Mouse (Mus musculus): ENCODE measurements around the gene Fbxw9.
"Not testable (repeated sequence)": the region's sequence is repeated elsewhere in the genome, so short reads cannot be mapped to it uniquely, and the experiment has no call there.

Fbxw9 gene

GRCm38 (mm10) chr8:85037366-85037680 is 22.5 kb upstream of the Fbxw9 start:
- DNase-seq: no peak

GRCm38 (mm10) chr8:85037681-85038531 is 21.9 kb upstream of the Fbxw9 start:
- DNase-seq: peak; percentile 58

DNA sequence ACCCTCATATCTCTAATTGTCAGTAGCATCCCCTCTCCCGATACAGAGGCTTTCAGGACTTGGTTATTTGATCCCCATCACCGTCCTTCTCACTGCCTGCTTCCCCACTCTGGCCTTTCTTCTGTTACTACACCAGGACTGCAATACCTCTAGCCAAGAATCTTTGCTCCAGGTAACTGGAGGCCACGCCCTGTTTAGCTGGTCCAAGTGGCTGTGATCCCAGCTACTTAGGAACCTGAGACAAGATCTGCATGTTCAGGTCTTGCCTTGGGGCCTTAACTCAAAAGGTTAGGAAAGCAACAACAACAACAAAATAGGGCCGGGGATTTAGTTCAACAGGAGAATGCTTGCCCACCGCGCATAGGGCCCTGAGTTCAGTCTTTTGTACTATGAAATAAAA is 16.2 kb upstream of the Fbxw9 start:
- no peak for DNase-seq

- DNase-seq: no peak
Observed at GRCm38 (mm10) chr8:85057367-85057766, 2.5 kb upstream of the Fbxw9 start.

- DNase-seq: no peak
Observed at GRCm38 (mm10) chr8:85062603-85063002, 2.7 kb downstream of the Fbxw9 start.

- DNase-seq: no peak
Observed at GRCm38 (mm10) chr8:85065213-85065612, 5.4 kb downstream of the Fbxw9 start.

GRCm38 (mm10) chr8:85067155-85067554 is 7.3 kb downstream of the Fbxw9 start:
- DNase-seq: no peak

DNA sequence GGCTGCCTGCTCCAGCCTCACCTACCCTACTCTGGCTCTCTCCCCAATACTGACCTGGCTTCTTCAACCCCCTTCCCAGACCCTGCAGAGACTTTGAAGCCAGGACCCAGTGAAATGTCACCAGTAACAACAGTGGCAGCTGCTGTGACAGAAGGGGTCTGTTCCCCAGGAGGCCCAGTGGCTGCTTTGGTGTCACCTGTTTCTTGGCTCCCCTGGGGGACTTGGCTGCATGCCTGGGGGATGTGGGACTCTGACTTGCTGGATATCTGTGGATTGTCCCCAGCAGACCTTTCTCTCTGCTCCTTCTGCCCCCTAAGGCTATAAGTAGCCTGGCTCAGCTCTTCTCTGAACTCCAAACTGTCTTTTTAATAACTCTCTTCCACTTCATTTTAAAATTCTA is 8.1 kb downstream of the Fbxw9 start, which contains the start of gene Gm5741:
Gm5741 (minus strand) TSS at position 1 of the 400 bp plus-strand sequence.
- no peak for DNase-seq

DNA sequence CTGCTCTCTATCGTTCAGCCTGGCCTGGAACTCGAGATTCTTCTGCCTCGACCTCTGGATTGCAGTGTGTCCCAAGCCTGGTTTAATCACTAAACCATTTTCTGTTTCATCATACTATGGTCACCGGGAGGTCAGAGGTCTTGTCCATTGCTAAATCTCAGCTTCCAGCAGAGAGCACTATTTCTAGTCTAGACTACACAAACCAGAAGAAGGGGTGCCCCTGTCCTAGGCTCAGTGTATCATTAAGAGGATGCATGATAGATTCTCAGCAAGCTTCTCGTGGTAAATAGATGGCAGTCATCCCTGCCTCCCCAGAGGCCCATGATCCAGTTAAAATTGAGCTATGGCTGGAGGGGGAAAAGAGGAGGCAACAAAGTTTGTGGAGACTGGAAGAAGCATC is 11.2 kb downstream of the Fbxw9 start:
- no peak for DNase-seq

DNA sequence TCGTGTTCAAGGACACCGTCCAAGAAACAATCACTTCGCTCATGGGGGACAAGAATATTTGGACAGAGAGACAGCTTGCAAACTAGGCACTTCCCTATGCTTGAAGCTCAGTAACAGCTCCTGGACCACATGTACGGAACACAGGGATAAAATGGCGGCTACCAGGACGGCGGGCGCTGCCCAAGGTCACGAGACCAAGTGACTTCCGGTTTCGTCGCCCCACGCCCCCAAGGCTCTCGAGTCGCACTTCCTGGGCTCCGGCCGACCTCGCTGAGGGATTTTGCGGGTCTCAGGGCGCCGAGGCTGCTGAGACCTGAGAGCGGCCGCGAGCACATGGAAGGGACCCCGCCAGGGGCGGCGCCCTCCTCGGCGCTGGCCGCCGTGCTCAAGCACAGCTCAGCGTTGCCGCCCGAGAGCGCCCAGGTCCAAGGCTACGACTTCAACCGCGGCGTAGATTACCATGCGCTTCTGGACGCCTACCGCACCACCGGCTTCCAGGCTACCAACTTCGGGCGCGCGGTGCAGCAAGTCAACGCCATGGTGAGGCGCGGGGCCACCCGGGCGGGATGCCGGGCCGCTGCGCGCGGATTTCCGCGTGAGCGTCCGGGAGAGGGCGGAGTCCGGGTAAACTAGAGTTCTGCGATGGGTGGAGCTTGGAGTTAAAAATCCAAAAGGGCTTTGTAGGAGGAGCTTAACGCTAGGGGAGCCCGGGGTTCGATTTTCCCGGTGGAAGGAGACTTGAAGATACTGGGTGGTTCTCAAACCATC is 11.8 kb downstream of the Fbxw9 start, which contains the start of gene Dhps:
Dhps (plus strand) TSS at position 244 of the 768 bp plus-strand sequence.
- DNase-seq: peak; percentile 92

DNA sequence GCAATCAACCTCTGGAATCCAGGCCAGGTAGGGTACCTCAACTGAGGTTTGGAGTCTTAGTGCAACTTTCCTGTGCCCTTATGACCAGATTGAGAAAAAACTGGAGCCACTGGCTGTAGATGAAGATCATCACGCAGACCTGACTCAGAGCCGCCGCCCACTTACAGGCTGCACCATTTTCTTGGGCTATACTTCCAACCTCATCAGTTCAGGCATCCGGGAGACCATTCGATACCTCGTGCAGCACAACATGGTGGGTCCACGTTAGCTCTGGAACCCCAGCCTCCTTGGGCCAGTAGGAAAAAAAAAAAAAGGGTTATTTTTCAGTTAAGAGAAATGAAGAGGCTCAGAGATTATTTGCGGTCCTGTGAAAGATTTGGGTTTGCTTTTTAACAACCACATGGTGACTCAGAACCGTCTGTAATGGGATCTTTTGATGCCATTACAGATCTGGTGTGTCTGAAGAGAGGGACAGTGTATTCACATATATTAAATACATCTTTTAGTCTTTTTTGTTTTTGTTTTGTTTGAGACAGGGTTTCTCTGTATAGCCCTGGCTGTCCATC is 12.6 kb downstream of the Fbxw9 start:
- DNase-seq: no peak

- no peak for DNase-seq
Observed at GRCm38 (mm10) chr8:85073041-85073612, 13.3 kb downstream of the Fbxw9 start.

GRCm38 (mm10) chr8:85074167-85074566 is 14.3 kb downstream of the Fbxw9 start:
- no peak for DNase-seq

DNA sequence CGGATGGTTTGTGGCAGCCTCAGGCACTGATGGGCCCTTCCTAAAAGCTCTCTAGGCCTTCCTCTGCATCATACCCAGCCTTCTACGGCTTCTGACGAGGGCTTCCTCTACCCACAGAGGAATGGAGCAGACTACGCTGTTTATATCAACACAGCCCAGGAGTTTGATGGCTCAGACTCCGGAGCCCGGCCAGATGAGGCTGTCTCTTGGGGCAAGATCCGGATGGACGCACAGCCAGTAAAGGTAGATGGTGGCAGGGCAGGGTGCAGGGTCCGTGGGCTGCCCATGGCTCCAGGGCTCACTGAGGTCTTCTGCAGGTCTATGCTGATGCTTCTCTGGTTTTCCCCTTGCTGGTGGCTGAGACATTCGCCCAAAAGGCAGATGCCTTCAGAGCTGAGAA is 14.8 kb downstream of the Fbxw9 start:
- no peak for DNase-seq

- DNase-seq: peak; percentile 66
Observed at GRCm38 (mm10) chr8:85076001-85076400, 16.1 kb downstream of the Fbxw9 start.

DNA sequence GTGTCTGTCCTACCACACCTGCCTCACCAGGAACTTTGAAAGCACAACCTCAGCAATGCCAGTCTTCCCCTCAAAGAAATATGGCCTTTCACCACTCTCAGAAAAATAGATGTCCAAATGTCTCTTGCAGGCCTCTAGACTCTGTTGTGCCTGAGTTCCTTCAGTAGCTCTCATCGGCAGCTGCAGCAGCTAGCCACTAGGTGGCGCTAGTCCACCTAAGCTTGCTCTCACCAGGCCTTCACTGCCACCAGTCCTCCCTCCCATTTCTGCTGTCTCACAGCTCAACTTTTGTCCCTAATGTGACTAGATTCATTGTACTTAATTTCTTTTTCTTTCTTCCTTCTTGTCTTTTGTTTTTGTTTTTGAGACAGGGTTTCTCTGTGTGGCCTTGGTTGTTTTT is 17.1 kb downstream of the Fbxw9 start:
- peak; percentile 84 for DNase-seq

GRCm38 (mm10) chr8:85080214-85080531 is 20.3 kb downstream of the Fbxw9 start:
- DNase-seq: no peak

- peak; percentile 61 for DNase-seq
Observed at GRCm38 (mm10) chr8:85080532-85081215, 20.8 kb downstream of the Fbxw9 start, which contains the start of gene Wdr83os. Gene Wdr83os, plus strand, starts transcription at chr8:85080740.

DNA sequence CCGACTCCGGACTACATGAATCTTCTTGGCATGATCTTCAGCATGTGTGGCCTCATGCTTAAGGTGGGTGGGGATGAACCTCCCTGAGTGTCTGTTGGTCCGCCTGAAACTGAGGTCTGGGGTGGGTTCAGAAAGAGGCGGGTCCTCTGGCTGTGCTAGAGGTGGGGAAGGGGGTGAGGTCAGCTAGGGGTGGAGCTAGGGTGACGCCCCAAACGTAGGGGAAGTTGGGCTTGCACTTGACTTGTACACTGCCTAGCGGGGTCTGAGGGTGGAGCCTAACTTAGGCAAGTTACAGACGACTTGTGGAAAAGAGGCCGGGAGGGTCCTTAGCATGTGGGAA is 21.3 kb downstream of the Fbxw9 start, which contains the start of gene Wdr83:
Wdr83 (minus strand) TSS at position 91 of the 340 bp plus-strand sequence.
- peak; percentile 44 for DNase-seq

DNA sequence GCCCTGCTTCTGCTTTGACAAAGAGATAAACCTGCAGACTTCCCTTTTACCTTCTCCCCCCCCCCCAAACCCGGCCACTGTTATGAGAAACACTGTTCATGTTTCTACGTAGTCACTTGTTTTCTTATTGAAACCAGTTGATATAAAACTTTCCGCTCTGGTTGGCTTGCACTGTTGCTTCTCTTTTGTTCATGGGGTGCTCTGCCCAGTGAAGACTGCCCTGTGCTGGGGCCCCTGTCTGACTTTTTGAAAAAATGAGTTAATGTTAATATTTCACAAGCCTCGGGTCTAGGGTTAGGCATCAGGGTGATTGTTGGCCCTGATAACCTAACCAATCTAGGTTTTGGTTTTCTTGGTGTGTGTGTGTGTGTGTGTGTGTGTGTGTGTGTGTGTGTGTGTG is 22.3 kb downstream of the Fbxw9 start:
- DNase-seq: not testable (repeated sequence)

DNA sequence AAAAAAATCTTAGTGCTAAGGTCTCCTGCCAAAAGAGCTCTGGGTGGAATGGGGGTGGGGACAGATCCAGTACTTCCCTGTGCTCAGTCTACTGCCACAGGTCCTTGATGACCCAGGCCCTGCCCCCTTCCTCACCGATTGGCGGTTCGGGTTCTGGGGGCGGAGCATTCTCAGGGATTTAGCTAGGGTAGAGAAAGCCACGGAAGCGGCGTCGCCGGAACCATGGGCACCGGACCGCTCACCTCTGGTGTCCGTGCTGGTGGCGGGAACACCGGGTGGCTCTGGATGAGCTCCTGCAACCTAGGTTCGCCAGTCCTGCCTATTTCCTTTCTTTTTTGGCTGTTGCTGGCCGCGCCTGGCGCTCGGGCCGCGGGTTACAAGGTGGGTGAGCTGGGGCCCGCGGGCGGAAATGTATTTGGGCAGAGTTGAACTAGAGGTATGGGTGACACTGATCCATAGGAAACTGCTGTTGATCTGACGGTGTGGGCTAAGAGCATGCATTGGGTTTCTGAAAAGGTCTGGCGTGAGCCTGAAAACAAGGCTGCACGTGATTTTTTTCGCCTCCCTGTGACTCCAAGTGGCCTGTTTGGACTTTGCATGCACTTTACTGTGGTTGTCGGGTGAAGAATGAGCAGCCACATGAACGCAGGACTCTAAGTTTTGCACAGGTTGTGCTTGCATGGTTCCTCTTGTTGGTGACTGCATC is 23.4 kb downstream of the Fbxw9 start, which contains the start of gene Man2b1:
Man2b1 (plus strand) TSS at position 163 of the 706 bp plus-strand sequence.
- peak; percentile 91 for DNase-seq

- DNase-seq: no peak
Observed at GRCm38 (mm10) chr8:85084633-85085032, 24.8 kb downstream of the Fbxw9 start.

All from lung, postnatal 14 days (tissue).